In genomic region chr10:84440181-84440540, GRCm38 (mm10) we compare ENCODE assay signal across 8 mouse cellular contexts. TPM values are rescaled to one million over a fixed set of nuclear protein-coding genes. Genes with fewer than 3 reads are reported as not detected.
A peak's percentile ranks its signal among the peaks of the same experiment; 100 is the strongest.
DNase-seq lines count a peak whose midpoint lies in the region; ATAC-seq lines count a peak whose summit lies in the region.

No protein-coding gene starts in this region.

- no peaks in the 10 kb centered on the region for H3K27me3 ChIP-seq in limb, embryonic 15.5 days
- H3K27me3 ChIP-seq in stomach, embryonic 14.5 days (ENCODE audit: control insufficient read depth, insufficient read depth, low read length), result no peaks in the 10 kb centered on the region

- no peaks in the 10 kb centered on the region for H3K9me3 ChIP-seq in limb, embryonic 15.5 days
- no peaks in the 10 kb centered on the region for H3K9me3 ChIP-seq in stomach, embryonic 14.5 days (ENCODE audit: control insufficient read depth, low read depth, low read length)

- ATAC-seq in limb, embryonic 15.5 days (ENCODE audit: insufficient number of reproducible peaks, low FRiP score, low TSS enrichment, low read depth), result peak; percentile 37
- ATAC-seq in stomach, embryonic 14.5 days (ENCODE audit: insufficient number of reproducible peaks, insufficient read depth, low FRiP score, low read depth), result peak; percentile 24

- H3K36me3 ChIP-seq in limb, embryonic 15.5 days, result no peaks in the 10 kb centered on the region
- no peaks in the 10 kb centered on the region for H3K36me3 ChIP-seq in stomach, embryonic 14.5 days (ENCODE audit: control insufficient read depth, insufficient read depth, low read length)

- H3K27ac ChIP-seq in limb, embryonic 15.5 days, result peak overlapping the region; percentile 97
- no peak overlapping the region; the same call in 1 of the 2 replicates for H3K27ac ChIP-seq in stomach, embryonic 14.5 days (ENCODE audit: low read length)

- H3K9ac ChIP-seq in limb, embryonic 15.5 days, result peak overlapping the region; percentile 99
- peak overlapping the region; percentile 98 for H3K9ac ChIP-seq in stomach, embryonic 14.5 days (replicated peaks; ENCODE audit: low read depth, low read length)

- peak; percentile 56 for DNase-seq in cerebellum, adult 11 months
- no peak for DNase-seq in cerebellum, adult 9-10 months
- peak; percentile 17 for DNase-seq in spleen, adult 12 weeks (ENCODE audit: low spot score)
- no peak for DNase-seq in spleen, postnatal 4 days (ENCODE audit: low spot score in 2 of 2)
- no peak for DNase-seq in adrenal gland, adult 8-10 months
- DNase-seq in B cell, adult 2 months, result no peak

- 0% methylated on average over 32 of the region's 32 CpGs for WGBS in limb, embryonic 15.5 days
- under 1% methylated on average over 32 of the region's 32 CpGs for WGBS in stomach, embryonic 14.5 days

- peak overlapping the region; percentile 78 for H3K4me2 ChIP-seq in limb, embryonic 15.5 days
- peak overlapping the region; percentile 85 for H3K4me2 ChIP-seq in stomach, embryonic 14.5 days (replicated peaks; ENCODE audit: low read depth, low read length)

- peaks cover 44% of the 10 kb centered on the region for H3K4me1 ChIP-seq in limb, embryonic 15.5 days
- peaks cover 25% of the 10 kb centered on the region for H3K4me1 ChIP-seq in stomach, embryonic 14.5 days (ENCODE audit: control insufficient read depth, insufficient read depth, low read length)

- peak overlapping the region; percentile 90 for H3K4me3 ChIP-seq in limb, embryonic 15.5 days
- peak overlapping the region; percentile 82 for H3K4me3 ChIP-seq in stomach, embryonic 14.5 days (ENCODE audit: low read depth, low read length)

RNA-seq across cellular contexts. Expression of gene Nuak1, which starts 0.2 kb away (rescaled TPM):
- polyA plus RNA-seq in limb, embryonic 15.5 days (2015; fragmentation: Nextera tagmentation; extraction: Ambion mirVana), result 3.1 and 3.9 TPM in 2 replicates
- 0.94 and 1.4 TPM in 2 replicates for polyA plus RNA-seq in stomach, embryonic 14.5 days (2014; fragmentation: Nextera tagmentation; extraction: Ambion mirVana)
- total RNA-seq in adrenal gland, adult 8-10 months (2022), result 10 to 100 TPM; 10.1 to 13.6 (median 12.1) TPM

Comparison
In these comparisons a context has a peak if more than half of its experiments do, and no peak if none do; other contexts are left out.
1. DNase-seq: peak in cerebellum, adult 11 months (single experiment) and spleen, adult 12 weeks (single experiment); none in cerebellum, adult 9-10 months (single experiment), spleen, postnatal 4 days (0 of 2), adrenal gland, adult 8-10 months (single experiment) and B cell, adult 2 months (0 of 2).